Mouse (Mus musculus) liver, embryonic 11.5 days (tissue): ENCODE results near the gene Slc43a2. TPM values are rescaled to one million over a fixed set of nuclear protein-coding genes. Genes with fewer than 3 reads are reported as not detected.

Experiments used
- ATAC-seq: fragments of 200-750 bp; cut with Nextera tagmentation; replicated peaks from 2 replicates; pipeline ENCODE4 v1.8.0; 2017; ENCODE audit warnings: moderate number of reproducible peaks, mild to moderate bottlenecking, moderate TSS enrichment, moderate library complexity; ENCODE audit not compliant: low FRiP score
- DNase-seq: peaks from one replicate; pipeline ENCODE4 v3.0.0-alpha.2; 2017; ENCODE audit warnings: low spot score
- H3K27ac ChIP-seq: fragments of 300-500 bp; sonication (generic); 2 replicates; pipeline ENCODE4 v1.5.1; 2014; ENCODE audit warnings: mild to moderate bottlenecking, low read depth, low read length, control low read depth
- H3K27me3 ChIP-seq: fragments of 300-500 bp; sonication (generic); replicated peaks from 2 replicates; pipeline ENCODE4 v1.6.1; 2014; ENCODE audit warnings: low read length, mixed read lengths; ENCODE audit not compliant: control insufficient read depth, insufficient read depth
- H3K36me3 ChIP-seq: fragments of 300-500 bp; sonication (generic); 2 replicates; pipeline ENCODE4 v1.6.1; 2014; ENCODE audit warnings: mild to moderate bottlenecking, low read length, moderate library complexity, mixed read lengths; ENCODE audit not compliant: control insufficient read depth, insufficient read depth
- H3K4me1 ChIP-seq: fragments of 300-500 bp; sonication (generic); replicated peaks from 2 replicates; pipeline ENCODE4 v1.6.1; 2014; ENCODE audit warnings: low read length, mixed read lengths; ENCODE audit not compliant: control insufficient read depth, insufficient read depth
- H3K4me2 ChIP-seq: fragments of 300-500 bp; sonication (generic); 2 replicates; pipeline ENCODE4 v1.6.1; 2014; ENCODE audit warnings: mild to moderate bottlenecking, control low read depth, moderate library complexity
- H3K4me3 ChIP-seq: fragments of 300-500 bp; sonication (generic); 2 replicates; pipeline ENCODE4 v1.5.1; 2014; ENCODE audit warnings: low read depth, low read length, control low read depth
- H3K9ac ChIP-seq: fragments of 300-500 bp; sonication (generic); 2 replicates; pipeline ENCODE4 v1.6.1; 2014; ENCODE audit warnings: low read depth, low read length, control low read depth
- H3K9me3 ChIP-seq: fragments of 300-500 bp; sonication (generic); 2 replicates; pipeline ENCODE4 v1.6.1; 2016; ENCODE audit warnings: low read length, inconsistent platforms, mixed read lengths; ENCODE audit not compliant: control insufficient read depth
- WGBS: fragments of 180-500 bp; shearing (Covaris S2); extraction: QIAGEN DNeasy Blood & Tissue Kit; methylation state at CpG from one replicate; pipeline ENCODE4 v1.1.7; 2014; 5-methylcytosine and 5-hydroxymethylcytosine counted together
- polyA plus RNA-seq: library from polyadenylated mRNA; unstranded; fragments of >200 nt; fragmentation: Nextera tagmentation; extraction: Ambion mirVana; gene quantifications from 2 replicates; pipeline ENCODE4 v1.2.1, GENCODE M21; 2014

Gene Slc43a2
- polyA plus RNA-seq, 1 experiment from 2014 or later: 7.8 TPM

DNA sequence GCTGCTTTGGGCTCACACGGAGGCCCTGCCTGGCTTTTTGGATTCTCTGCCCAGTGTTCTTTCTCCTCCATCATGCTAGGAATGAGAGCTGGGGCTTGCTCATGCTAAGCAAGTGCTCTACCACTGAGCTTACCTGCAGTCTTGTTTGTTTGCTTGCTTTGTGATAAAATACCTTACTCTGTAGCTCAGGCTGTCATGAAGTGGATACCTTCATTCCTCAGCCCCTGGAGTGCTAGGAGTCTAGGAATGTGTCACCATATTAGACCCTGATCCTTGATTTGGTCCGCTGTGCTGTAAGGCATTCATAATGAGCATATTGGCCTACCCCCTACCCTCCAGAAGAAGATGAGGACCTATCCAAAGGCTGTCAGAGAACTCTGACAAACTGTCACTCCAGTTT, 8.7 kb upstream of the Slc43a2 start:
- Histone ChIP-seq H3K27ac (no peak overlapping the region), H3K4me2 (no peak overlapping the region), H3K9ac (no peak overlapping the region), H3K36me3 (no peaks in the 10 kb centered on the region; the same call in 1 of the 2 replicates), H3K27me3 (no peaks in the 10 kb centered on the region), H3K4me3 (no peak overlapping the region), H3K4me1 (no peaks in the 10 kb centered on the region), H3K9me3 (no peaks in the 10 kb centered on the region)
- ATAC-seq (no peak), DNase-seq (no peak)
- 81% methylated on average over 2 of the region's 2 CpGs for WGBS

DNA sequence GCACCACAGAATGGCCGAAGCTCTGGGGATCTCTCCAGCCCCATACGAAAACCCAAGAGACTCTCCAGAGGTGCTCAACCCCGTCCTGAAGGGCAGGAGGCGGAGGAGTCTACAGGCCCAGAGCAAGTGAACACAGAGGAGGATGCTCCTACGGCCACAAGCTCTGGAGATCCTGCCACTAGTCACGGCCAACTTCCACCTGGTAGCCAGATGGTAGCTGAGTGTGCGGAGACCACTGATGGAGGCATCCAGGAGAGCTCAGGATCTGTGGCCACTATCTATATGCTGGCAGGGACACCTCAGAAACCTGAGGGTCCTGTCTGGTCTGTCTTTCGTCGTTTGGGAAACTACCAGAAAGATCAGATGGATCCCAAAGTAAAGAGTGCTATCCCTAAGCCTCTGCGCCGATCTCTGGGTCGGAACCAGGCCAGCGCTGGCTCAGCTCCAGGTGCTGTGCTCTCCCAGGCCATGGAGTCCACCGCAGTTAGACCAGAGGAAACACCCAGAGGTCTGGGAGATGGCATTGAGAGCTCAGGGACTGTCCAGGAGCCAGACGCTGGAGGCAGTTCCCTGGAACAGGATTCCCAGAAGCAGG, 5.9 kb upstream of the Slc43a2 start:
- ATAC-seq (no peak), DNase-seq (no peak)
- Histone ChIP-seq H3K4me3 (no peak overlapping the region), H3K9ac (no peak overlapping the region), H3K9me3 (no peaks in the 10 kb centered on the region), H3K36me3 (no peaks in the 10 kb centered on the region; the same call in 1 of the 2 replicates), H3K27me3 (no peaks in the 10 kb centered on the region), H3K4me2 (no peak overlapping the region), H3K4me1 (no peaks in the 10 kb centered on the region; the same call in 1 of the 2 replicates), H3K27ac (no peak overlapping the region)
- 81% methylated on average over 15 of the region's 15 CpGs for WGBS

DNA sequence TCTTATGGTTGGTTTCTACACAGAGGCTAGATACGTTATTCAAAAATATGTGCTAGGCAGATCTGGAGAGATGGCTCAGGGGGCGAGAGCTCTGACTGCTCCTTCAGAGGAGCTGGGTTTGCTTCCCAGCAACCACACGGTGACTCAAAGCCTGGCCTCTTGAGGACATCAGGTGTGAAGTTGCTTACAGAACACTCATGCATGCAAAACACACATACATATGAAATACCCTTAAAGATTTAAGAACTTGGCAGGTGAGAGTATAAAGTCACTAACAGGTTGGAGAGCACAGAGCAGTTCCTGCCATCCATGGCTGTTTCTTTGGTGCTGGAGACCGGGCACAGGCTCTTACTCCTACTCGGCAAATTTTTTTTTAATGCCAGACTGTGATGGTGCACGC, 4.6 kb upstream of the Slc43a2 start:
- Histone ChIP-seq H3K4me2 (no peak overlapping the region), H3K36me3 (no peaks in the 10 kb centered on the region; the same call in 1 of the 2 replicates), H3K9ac (no peak overlapping the region), H3K27ac (no peak overlapping the region), H3K9me3 (no peaks in the 10 kb centered on the region), H3K4me3 (no peak overlapping the region), H3K27me3 (no peaks in the 10 kb centered on the region), H3K4me1 (no peaks in the 10 kb centered on the region; the same call in 1 of the 2 replicates)
- WGBS: 85% methylated on average over 6 of the region's 6 CpGs
- ATAC-seq: no peak
- no peak for DNase-seq

DNA sequence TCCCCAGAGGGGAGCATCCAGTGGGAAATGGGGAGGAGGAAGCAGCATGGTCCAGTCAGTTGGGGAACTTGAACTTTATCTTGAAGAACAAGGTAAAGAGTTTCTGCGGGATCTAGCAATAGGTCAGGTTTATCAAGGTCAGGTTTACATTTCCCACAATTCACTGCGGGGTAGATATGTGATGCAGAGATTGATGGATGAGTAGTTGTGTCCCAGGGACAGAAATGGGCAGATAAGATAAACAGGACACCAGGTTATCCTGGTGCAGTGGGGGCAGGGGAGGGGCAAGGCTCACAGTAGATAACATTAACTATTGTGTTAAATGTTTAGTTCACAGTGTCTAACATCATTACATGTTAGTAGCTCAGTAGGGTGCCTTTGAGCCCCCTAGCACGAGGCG, 1.7 kb upstream of the Slc43a2 start:
- DNase-seq: no peak
- ATAC-seq: no peak
- 49% methylated on average over 4 of the region's 4 CpGs for whole genome bisulfite sequencing
- H3K27me3 ChIP-seq: no peaks in the 10 kb centered on the region
- H3K27ac ChIP-seq: no peak overlapping the region
- no peaks in the 10 kb centered on the region for H3K36me3 ChIP-seq
- peaks cover 6% of the 10 kb centered on the region for H3K4me1 ChIP-seq
- no peak overlapping the region for H3K9ac ChIP-seq
- H3K9me3 ChIP-seq: no peaks in the 10 kb centered on the region
- H3K4me3 ChIP-seq: no peak overlapping the region
- no peak overlapping the region for H3K4me2 ChIP-seq

DNA sequence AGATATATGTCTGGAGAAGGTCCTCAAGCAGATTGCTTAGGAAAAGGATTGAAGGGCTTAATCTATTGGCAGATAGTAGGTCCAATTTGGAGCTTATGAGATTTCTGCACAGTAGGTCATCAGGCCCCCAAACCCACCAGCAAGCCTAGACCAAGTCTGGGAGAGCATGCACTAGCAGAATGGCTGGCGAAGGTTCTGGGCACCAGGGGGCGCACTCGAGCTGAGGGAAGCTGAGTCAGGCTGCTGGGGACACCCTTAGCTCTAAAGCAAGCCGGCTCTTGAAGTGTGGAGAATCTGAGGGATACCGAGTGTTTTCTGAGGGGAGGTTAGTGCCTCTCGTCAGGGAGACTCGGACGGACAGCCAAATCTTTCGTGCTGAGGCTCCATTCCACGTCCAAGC, 1.2 kb upstream of the Slc43a2 start:
- peaks cover 11% of the 10 kb centered on the region for H3K4me1 ChIP-seq
- peak overlapping the region; percentile 70 for H3K4me3 ChIP-seq
- H3K9ac ChIP-seq: peak overlapping the region; percentile 79
- H3K9me3 ChIP-seq: no peaks in the 10 kb centered on the region
- no peak overlapping the region for H3K27ac ChIP-seq
- DNase-seq: peak; percentile 97
- no peaks in the 10 kb centered on the region for H3K36me3 ChIP-seq
- peak overlapping the region; percentile 100 for H3K4me2 ChIP-seq
- no peaks in the 10 kb centered on the region for H3K27me3 ChIP-seq
- ATAC-seq: peak; percentile 52; the same call in 1 of the 2 replicates
- under 1% methylated on average over 10 of the region's 10 CpGs for WGBS

DNA sequence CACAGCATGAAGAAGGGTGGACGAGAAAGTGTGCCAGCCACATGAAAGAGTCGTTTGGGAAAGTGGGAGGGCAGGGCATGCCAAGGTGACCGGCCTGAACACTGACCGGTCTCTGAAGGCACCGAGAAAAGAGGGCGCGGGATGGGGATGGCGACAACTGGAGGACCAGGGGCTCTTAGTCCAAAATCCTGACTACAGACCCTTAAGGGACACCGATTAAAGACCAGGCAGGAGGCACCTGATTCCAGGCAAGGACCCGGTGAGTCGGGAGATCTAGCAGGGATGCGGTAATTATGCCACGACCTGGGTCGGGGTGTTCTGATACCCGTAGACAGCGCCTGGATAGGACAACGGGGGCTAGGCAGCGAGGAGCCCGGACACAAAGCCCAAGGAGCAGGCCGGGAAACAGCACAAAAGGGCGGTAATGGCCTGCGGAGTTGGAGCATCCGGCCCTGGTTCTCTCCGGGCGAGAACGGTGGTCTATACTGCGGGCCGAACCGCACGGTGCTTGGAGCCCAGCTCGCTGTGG, 585 bp upstream of the Slc43a2 start:
- peaks cover 16% of the 10 kb centered on the region for H3K4me1 ChIP-seq
- peak overlapping the region; percentile 70 for H3K4me3 ChIP-seq
- peak overlapping the region; percentile 76 for H3K27ac ChIP-seq
- H3K4me2 ChIP-seq: peak overlapping the region; percentile 100
- no peaks in the 10 kb centered on the region for H3K36me3 ChIP-seq
- ATAC-seq (peak; percentile 20), DNase-seq (no peak)
- peak overlapping the region; percentile 79 for H3K9ac ChIP-seq
- WGBS: under 1% methylated on average over 31 of the region's 31 CpGs
- no peaks in the 10 kb centered on the region for H3K9me3 ChIP-seq
- H3K27me3 ChIP-seq: no peaks in the 10 kb centered on the region

DNA sequence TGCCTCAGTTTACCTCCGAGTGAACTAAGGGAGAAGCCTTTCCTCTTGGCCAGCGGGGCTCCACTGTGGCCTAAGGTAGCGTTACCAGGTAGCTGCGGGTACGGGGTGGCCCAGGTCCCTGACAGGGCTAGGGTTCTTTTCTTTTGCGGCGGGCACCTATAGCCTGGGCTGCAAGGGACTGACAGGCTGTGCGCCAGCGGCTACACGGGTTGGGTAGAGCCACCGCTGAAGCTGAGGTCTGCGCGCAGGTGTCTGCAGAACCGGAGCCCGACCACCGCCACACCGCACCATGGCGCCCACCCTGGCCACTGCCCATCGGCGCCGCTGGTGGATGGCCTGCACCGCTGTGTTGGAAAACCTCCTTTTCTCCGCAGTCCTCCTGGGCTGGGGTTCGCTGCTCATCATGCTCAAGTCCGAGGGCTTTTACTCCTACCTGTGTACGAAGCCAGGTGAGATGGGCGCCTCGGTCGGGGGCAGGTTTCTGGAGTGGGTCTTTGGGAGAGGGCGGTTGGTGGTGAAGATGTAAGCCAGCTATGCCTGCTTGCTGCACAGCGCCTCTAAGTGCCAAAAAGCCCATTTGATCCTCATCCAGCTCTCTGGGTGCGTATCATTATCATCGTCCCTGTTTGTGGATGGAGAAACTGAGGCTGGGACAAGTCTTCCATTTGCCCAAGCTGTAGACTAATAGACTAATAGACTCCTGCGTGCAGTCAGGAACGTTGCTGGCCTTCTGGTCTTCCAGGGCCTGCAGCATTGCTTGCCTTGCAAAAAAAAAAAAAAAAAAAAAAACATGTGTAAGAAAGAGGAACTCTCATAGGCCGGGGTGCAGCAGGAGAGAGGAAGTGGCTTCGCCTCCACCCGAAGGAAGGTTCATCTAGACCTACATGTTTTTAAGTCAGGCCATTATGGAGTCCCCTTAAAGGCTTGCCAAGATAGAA, 1.1 kb downstream of the Slc43a2 start:
- ATAC-seq: 0 out of 2 replicates have a peak, but pooled peaks have one; percentile 32
- peak; percentile 53 for DNase-seq
- H3K4me3 ChIP-seq: peak overlapping the region; percentile 70
- peaks cover 18% of the 10 kb centered on the region for H3K4me1 ChIP-seq
- no peaks in the 10 kb centered on the region for H3K27me3 ChIP-seq
- H3K36me3 ChIP-seq: no peaks in the 10 kb centered on the region
- WGBS: 11% methylated on average over 38 of the region's 38 CpGs
- H3K9me3 ChIP-seq: no peaks in the 10 kb centered on the region
- peak overlapping the region; percentile 100 for H3K4me2 ChIP-seq
- peak overlapping the region; percentile 33 for H3K27ac ChIP-seq
- H3K9ac ChIP-seq: peak overlapping the region; percentile 79

DNA sequence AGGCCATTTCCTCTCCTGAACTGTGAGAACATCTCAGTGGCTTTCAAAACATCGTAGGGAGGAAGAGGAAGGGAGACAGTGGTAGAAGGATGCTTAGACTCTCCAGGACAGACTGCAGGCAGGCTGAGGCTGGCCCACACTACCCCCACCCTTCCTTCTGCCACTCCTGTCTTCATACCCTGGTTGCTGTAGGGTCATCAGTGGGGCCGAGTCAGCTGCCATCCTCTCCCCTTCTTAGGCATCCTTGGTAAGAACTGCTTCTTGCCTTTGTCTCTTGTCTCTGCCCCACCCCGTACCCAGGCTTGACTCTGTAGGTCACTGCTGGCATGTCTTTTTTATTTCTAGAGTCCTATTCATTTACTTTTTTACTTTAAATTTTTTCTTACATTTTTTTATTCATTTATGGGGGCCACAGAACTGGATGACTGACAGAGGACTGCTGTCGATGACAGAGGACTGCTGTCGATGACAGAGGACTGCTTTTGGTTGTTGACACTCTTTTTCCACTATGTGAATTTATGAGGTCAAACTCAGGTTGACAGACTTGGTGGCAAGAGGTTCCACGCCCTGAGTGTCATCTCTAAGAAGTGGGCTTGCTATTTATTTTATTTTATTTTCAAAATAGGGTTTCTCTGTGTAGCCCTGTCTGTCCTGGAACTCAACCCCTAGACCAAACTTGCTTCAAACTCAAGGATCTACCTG, 2.0 kb downstream of the Slc43a2 start:
- H3K9ac ChIP-seq: 0 out of 2 replicates have a peak overlapping the region, but pooled peaks have one; percentile 36
- WGBS: 65% methylated on average over 6 of the region's 6 CpGs
- ATAC-seq (no peak), DNase-seq (no peak)
- H3K27me3 ChIP-seq: no peaks in the 10 kb centered on the region
- peaks cover 27% of the 10 kb centered on the region for H3K4me1 ChIP-seq
- 0 out of 2 replicates have a peak overlapping the region, but pooled peaks have one; percentile 26 for H3K27ac ChIP-seq
- no peaks in the 10 kb centered on the region for H3K9me3 ChIP-seq
- H3K4me2 ChIP-seq: peak overlapping the region; percentile 100
- H3K4me3 ChIP-seq: peak overlapping the region; percentile 70; the same call in 1 of the 2 replicates
- no peaks in the 10 kb centered on the region for H3K36me3 ChIP-seq
